Mouse (Mus musculus) layer of hippocampus, adult 2 months (tissue): ENCODE data around the gene Mchr1. TPM values are rescaled to one million over a fixed set of nuclear protein-coding genes. Genes with fewer than 3 reads are reported as not detected.

Experiments
- DNase-seq, 2 experiments: peaks; one replicate each; pipeline ENCODE4 v3.0.0; 2022; ENCODE audit warnings: low spot score in 2 of 2
- H3K27ac ChIP-seq: fragments of 200-600 bp; 2 replicates; pipeline ENCODE4 v1.8.1; 2022
- H3K4me3 ChIP-seq: fragments of 200-600 bp; 2 replicates; pipeline ENCODE4 v1.8.1; 2022; ENCODE audit warnings: mild to moderate bottlenecking
- CTCF ChIP-seq: fragments of 200-600 bp; conservative IDR thresholded peaks from 2 replicates; pipeline ENCODE4 v1.8.1; 2022; ENCODE audit warnings: antibody characterized with exemption, mild to moderate bottlenecking, moderate library complexity
- total RNA-seq, 2 experiments: library from RNA; stranded (reverse); gene quantifications; 2 replicates each; pipeline ENCODE4 v1.2.3; 2021

The Mchr1 gene
- total RNA-seq, 2 experiments from 2014 or later, result 24.6 to 24.9 TPM

DNA sequence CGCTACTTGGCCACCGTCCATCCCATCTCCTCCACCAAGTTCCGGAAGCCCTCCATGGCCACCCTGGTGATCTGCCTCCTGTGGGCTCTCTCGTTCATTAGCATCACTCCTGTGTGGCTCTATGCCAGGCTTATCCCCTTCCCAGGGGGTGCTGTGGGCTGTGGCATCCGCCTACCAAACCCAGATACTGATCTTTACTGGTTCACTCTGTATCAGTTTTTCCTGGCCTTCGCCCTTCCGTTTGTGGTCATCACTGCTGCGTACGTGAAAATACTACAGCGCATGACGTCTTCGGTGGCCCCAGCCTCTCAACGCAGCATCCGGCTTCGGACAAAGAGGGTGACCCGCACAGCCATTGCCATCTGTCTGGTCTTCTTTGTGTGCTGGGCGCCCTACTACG lies 2.2 kb downstream of the Mchr1 start:
- Histone ChIP-seq H3K27ac (peak overlapping the region; percentile 70), H3K4me3 (peak overlapping the region; percentile 41)

DNA sequence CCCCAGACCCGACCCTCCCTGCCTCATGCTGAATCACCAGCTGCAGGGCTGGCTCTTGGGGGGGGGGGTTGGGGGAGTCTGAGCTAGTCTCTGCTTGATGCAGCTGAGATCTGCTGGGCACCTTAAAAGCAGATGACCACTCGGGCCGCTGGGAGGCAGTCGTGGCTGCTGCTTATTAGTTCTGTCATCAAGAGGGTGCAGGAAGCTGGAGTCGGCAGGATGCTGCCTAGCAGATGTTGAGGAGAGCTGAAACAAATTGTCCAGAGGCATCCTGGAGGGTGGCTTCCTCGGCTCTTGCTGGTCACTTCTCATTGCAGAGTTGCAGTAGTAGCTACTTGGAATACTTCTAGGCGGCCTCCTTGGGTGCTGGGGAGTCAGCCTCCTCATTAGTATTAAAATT lies 4.0 kb downstream of the Mchr1 start:
- DNase-seq, result no peak
- peak overlapping the region; percentile 70 for H3K27ac ChIP-seq
- peak overlapping the region; percentile 41; the same call in 1 of the 2 replicates for H3K4me3 ChIP-seq
- TF ChIP-seq CTCF, result peak; percentile 65

More for the DNA sequence above, 2.2 kb downstream of the Mchr1 start:
- no peak for TF ChIP-seq CTCF
- no peak for DNase-seq

DNA sequence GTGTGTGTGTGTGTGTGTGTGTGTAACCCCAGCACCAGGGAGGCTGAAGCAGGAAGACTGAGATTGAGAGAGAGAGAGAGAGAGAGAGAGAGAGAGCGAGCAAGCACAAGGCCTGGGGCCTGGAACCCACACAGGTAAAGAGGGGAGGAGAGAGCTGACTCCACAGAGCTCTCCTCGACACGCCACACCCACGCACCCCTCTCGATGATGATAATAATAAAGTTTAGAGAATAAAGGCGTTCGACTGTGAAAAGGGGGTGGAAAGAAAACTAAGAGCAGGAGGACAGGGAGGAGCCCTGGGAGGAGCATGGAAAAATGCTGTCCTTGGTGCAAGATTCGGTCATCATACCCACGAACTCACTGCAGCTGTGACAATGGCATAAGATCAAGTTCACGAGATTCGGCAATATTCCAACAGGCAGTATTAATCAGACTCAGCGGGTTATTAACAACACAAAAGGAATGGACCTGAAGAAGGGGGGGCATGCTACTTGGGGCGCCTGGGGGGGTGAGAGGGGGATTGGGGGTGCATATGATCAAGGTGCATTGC lies 4.6 kb downstream of the Mchr1 start:
- TF ChIP-seq CTCF, result no peak
- no peak for DNase-seq
- no peak overlapping the region for H3K4me3 ChIP-seq
- no peak overlapping the region for H3K27ac ChIP-seq

DNA sequence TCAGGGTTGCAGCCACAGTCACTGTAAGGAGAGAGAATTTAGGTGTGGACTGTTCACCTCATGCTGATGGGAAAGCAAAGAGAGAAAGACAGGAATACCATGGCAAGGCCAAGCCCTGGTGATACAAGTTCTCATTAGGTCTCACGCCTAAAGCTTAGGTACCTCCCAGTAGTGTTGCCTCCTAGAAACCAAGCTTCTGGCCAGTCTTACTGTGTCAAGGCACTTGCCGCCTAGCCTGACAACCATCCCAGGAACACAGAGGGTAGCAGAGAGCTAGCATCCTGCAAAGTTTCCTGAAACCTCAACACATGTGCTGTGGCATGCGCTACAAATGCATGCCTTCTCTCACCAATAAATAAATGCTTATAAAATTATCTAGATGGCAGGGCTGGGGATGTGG lies 11.6 kb downstream of the Mchr1 start:
- no peak for TF ChIP-seq CTCF
- Histone ChIP-seq H3K4me3 (no peak overlapping the region), H3K27ac (peak overlapping the region; percentile 74)
- no peak for DNase-seq

DNA sequence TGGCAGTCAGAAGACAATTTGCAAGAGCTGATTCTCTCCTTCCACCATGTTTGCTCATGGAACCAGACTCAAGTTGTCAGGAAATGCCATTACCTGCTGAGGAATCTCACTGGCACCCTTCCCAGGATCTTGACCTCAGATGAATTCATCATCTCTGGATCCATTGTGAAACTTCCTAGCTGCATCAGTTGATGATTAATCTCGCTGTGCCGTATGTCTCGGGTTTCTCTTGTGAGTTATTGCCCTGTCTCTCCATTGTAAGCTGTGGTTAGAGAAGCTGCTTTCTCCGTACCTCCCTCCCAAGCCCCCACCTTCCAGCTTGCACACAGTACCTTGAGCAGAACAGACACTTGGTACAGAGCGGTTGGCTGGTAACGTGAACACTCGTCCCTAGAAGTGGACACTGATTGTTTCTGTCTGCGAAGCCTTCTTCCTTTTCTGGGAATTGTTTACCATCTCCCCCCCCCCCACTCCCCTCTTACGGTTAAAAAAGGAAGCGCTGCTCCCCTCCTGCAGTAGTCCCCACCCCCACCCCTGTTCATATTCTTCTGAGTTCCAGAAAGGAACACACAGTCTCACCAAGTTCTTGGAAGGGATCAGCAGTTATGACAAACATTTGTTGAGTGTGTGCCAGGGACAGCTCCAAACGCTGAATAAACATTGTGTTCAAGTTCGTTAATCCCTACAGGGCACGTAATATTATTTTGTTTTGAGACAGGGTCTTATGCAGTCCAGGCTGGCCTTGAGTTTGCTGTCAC lies 12.5 kb downstream of the Mchr1 start:
- H3K4me3 ChIP-seq, result no peak overlapping the region
- peak in 1 of 2 experiments; percentile 35 for DNase-seq
- no peak for TF ChIP-seq CTCF
- peak overlapping the region; percentile 74 for H3K27ac ChIP-seq

DNA sequence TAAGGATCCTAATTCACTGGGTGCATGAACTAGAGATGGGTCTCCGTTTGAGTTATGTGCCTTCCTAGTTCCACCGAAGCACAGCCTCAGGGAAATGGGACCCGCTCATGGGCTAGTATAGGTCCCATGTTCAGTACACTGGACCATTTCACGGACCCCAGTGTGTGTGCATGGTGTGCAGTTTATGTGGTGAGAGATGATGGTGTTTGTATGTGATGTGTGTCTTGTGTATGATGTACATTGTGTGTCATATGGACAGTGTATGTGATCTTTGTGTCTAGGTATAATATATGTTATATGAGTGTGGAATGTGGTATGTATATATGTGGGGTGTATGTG lies 13.0 kb downstream of the Mchr1 start:
- H3K4me3 ChIP-seq, result no peak overlapping the region
- TF ChIP-seq CTCF, result no peak
- DNase-seq, result no peak
- peak overlapping the region; percentile 63; the same call in 1 of the 2 replicates for H3K27ac ChIP-seq

DNA sequence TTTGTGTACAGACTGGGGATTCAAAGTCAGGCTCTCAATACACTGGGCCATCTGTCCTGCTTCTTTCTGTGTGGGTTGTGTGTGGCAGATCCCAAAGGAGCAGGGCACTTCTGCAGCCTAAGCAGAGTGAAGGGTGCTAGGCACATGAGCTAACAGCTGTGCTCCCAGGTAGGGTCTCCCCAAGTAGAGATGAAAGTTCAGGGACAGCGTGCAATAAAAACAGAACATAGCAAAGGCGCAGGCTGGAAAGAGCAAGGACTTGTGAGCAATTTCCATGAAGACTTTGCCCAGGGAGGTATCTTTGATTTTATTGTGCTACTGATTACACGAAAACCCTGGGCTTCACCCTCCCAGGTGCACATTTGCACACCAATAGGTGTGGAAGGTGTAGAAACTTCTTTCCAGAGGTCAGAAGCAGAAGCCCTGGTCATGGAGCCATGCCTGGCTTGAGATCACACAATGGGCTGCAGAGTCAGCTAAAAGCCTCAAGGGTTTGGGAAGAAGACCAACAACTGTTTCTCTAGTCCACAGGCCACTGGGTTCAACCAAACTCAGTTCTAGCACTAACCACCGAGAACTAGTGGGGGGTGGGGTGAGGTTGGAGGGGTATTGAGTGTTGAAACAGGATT lies 13.8 kb downstream of the Mchr1 start:
- Histone ChIP-seq H3K4me3 (no peak overlapping the region), H3K27ac (peak overlapping the region; percentile 63; the same call in 1 of the 2 replicates)
- TF ChIP-seq CTCF, result no peak
- DNase-seq, result no peak

DNA sequence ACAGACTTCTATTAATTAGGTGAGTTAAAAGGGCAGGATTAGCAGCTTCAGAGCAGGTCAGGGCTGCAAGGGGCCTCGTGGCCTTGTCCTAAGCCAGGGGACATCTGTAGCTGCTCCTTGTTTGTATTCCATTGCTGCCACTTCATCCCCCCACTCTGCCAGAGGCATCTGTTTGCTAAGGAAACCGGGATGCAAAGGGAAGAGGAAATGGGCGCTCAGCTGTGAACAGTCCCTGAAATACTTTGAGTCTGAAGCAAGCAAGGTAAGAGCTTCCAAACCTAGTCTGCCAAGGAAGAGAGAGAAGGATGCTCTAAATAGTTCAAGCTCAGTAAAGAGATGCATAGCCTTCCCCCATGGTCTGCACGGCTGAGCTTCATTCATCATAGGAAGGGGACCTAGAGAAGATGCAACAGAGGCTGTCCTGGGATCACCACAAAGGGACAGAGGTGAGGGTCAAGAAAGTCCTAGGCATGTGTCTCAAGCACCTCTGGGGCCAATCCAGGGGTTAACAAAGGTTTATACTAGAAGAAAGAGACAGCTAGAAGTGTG lies 17.4 kb downstream of the Mchr1 start:
- Histone ChIP-seq H3K4me3 (no peak overlapping the region), H3K27ac (no peak overlapping the region)
- DNase-seq, result no peak
- no peak for TF ChIP-seq CTCF

DNA sequence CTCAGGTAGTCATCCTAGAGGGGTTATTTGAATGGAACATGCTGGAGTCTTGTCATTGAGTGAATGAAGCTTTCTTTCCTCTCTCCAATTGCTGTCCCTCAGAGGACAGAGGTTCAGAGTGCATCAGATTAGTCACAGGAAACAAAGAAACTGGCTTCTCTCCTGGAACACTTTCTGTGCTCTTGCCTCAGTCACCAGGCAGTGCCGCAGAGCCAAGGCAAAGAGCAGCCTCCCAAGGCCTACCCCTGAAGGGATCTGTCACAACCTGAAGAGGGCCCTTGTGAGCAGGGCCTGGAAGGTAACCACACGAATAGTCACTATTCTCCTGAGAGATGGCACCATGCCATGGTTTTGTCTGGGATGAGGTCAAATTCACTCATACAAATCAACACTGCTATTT lies 18.3 kb downstream of the Mchr1 start:
- H3K27ac ChIP-seq, result no peak overlapping the region
- H3K4me3 ChIP-seq, result no peak overlapping the region
- no peak for DNase-seq
- TF ChIP-seq CTCF, result peak; percentile 20; the same call in 1 of the 2 replicates

DNA sequence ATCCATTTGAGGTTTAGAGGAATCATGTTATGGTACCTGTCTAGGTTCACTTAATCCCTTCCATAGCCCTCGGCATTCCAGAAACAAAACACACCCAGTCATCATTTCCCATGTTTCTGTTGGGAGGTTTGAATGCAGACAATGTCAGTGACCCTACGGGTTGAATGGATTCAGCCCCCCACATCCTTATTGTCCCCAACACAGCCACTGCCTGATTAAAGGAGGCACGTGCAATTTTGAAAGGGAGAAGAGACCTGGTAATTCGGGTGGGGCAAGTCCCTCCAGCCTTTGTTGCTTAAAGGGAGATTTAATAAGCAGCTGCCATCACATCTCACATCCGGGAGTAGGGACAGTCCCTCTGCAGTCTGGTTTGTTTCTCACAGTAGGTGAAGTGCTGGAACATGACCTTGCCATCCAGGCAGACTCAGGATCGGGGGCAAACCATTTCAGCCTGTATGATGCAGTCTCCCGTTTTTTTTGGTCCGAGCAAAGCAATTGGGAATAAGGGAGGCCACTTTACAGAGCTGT lies 18.9 kb downstream of the Mchr1 start:
- TF ChIP-seq CTCF, result no peak
- H3K4me3 ChIP-seq, result no peak overlapping the region
- no peak overlapping the region for H3K27ac ChIP-seq
- DNase-seq, result no peak

DNA sequence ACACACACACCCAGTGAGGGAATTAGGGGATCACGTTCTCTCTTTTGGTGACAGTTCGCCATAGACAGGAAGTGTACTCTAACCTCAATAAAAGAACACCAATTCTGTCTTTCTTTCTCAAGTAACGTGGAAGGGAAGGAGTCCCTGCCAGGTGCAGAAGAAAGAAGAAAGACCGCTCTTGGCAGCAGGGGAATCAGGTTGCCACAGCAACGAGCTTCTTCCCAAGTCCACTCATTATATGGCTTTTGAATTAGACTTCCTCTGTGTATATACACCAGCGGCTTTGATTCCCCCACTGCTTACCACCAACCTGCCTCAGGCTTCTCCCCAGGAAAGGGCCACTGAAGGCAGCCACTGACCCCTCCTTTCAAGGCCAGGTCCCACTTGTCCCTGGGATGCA lies 19.8 kb downstream of the Mchr1 start:
- Histone ChIP-seq H3K4me3 (no peak overlapping the region), H3K27ac (no peak overlapping the region)
- DNase-seq, result no peak
- TF ChIP-seq CTCF, result no peak

DNA sequence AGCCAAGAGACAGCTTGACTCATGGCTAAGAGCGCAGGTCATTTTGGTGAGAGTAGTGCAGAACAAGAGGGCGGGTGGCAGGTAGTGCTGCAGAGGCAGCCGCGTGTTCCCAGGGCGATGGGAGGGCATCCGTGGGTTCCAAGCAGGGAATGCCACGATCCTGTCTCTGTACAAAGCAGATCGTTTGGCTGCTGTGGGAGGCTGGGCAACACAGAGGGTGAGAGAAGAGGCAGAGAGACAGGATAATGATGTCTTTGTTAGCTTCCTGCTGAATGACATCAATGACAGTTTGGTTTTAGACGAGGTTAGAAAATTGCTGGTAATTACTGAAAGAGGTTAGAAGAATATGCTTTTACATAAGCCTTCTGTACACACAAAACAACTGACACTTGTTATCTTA lies 23.0 kb downstream of the Mchr1 start:
- Histone ChIP-seq H3K27ac (peak overlapping the region; percentile 55; the same call in 1 of the 2 replicates), H3K4me3 (no peak overlapping the region; the same call in 1 of the 2 replicates)
- TF ChIP-seq CTCF, result no peak
- DNase-seq, result no peak

DNA sequence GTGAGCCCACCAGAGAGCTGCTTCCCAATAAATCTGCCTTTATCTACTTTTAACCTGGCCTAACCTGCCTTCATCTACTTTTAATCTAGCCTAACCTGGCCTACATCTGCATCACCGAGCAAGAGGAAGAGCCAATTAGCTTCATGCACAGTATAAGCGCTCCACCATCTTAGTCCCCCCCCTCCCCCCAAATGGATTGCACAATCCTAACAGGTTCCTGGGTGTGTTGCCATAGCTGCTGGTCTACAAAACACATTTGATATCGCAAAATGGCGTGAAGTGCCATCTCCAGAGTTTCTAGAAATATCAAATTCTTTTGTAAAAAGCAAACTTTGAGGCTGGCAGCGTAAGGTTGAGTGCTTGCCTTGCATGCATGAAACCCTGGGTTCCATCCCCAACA lies 24.0 kb downstream of the Mchr1 start:
- Histone ChIP-seq H3K27ac (no peak overlapping the region), H3K4me3 (no peak overlapping the region)
- TF ChIP-seq CTCF, result no peak

More for the DNA sequence above, 24.0 kb downstream of the Mchr1 start:
- no peak for DNase-seq
